Mouse (Mus musculus): Measurements from ENCODE around the gene Atp5c1. TPM values are rescaled to one million over a fixed set of nuclear protein-coding genes. Genes with fewer than 3 reads are reported as not detected.

Atp5c1 gene
- polyA plus RNA-seq, 1 experiment from 2014 or later, result 1,074 TPM

DNA sequence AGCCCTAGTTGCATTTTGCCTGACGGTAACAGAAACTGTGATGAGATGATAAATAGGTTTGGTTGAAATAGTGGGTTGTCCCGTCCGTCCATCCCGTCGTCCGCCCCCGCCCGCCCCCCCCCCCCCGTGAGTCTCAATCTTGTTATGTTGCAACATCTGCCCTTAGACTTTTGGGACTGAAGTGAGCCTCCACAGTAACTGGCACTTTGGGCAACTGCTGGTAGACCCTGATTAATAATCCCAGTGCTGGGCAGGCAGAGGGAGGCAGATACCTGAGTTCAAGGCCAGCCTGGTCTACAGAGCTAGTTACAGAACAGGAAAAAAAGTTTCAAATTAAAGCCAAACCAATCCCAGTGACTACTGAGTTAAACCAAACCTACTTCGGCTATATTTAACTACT, 30.9 kb downstream of the Atp5c1 start:
- Histone ChIP-seq H3K4me3 (peak overlapping the region; percentile 99), H3K9me3 (replicated peaks) (no peaks in the 10 kb centered on the region), H3K9ac (0 out of 2 replicates have a peak overlapping the region, but pooled peaks have one; percentile 45), H3K27me3 (replicated peaks) (no peaks in the 10 kb centered on the region), H3K4me1 (replicated peaks) (peaks cover 12% of the 10 kb centered on the region), H3K27ac (ENCODE audit: poor library complexity, severe bottlenecking) (no peak overlapping the region), H3K4me2 (peak overlapping the region; percentile 85), H3K36me3 (peaks cover 10% of the 10 kb centered on the region)
- 20% methylated on average over 10 of the region's 10 CpGs for WGBS
- ATAC-seq (ENCODE audit: insufficient number of reproducible peaks, low FRiP score), result no peak

DNA sequence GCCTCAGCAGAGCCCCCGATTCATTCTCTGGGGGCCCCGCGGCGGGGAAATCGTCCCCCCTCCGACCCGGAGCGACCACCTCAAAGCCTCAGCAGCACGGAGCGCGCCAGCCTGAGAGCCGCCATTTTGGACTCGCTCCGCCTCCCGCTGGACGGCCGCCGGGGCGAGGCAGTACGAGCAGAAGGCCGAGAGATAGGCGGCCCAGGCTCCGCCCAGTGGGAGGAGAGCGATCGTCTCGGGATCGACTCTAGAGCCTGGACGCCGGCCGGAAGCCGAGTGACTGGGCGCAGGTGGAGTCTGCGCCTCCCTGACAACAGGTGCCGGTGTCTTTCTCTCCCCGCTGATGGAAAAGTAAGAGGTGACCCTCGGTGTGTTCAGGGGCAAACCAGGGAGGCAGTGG, 31.8 kb downstream of the Atp5c1 start, which contains the start of gene Taf3:
TSS of gene Taf3 (minus strand) at position 136 of the 400 bp plus-strand sequence.
- Histone ChIP-seq H3K36me3 (0 out of 2 replicates have a peak, but pooled peaks cover 2% of the 10 kb centered on the region), H3K27me3 (replicated peaks) (no peaks in the 10 kb centered on the region), H3K9ac (peak within 1 kb of the TSS; percentile 87), H3K4me2 (peak within 1 kb of the TSS; percentile 85), H3K4me1 (replicated peaks) (peaks cover 12% of the 10 kb centered on the region), H3K27ac (ENCODE audit: poor library complexity, severe bottlenecking) (peak within 1 kb of the TSS; percentile 45; the same call in 1 of the 2 replicates), H3K9me3 (replicated peaks) (no peaks in the 10 kb centered on the region), H3K4me3 (peak within 1 kb of the TSS; percentile 99)
- WGBS, result under 1% methylated on average over 36 of the region's 36 CpGs
- ATAC-seq (ENCODE audit: insufficient number of reproducible peaks, low FRiP score), result peak; percentile 94

DNA sequence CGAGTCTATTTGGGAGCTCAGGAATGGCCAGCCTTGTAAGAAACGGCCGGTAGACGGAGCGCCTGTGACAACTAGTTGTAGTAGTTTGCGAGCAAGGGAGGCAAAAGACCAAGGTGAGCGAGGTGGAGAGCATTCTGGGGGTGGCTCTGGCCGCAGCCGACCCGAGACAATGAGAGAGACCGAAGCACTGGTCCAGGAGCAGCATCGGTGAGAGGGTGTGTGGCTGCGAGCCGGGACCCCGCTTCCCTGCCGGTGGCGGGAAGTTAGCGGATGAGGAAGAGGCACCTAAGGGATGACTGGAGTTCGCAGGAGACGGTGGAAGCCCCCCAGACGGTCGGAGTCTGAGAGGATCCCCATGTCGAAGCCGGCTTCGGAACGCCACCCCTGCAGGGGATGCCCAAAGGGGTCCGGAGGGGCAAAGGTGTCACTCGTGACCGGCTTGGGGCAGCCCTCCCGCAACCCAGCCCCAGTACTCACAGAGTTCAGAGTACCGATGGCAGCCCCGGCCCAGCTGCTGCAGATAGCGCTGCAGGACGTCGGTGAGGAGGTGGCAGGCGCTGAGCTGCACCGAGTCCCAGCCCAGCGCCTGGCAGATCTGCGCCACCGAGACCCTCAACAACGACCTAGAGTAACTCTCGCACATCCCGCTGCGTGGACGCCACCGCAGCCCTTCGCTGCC, 32.4 kb downstream of the Atp5c1 start:
- peak overlapping the region; percentile 99 for H3K4me3 ChIP-seq
- peak; percentile 49 for ATAC-seq (ENCODE audit: insufficient number of reproducible peaks, low FRiP score)
- peak overlapping the region; percentile 45; the same call in 1 of the 2 replicates for H3K27ac ChIP-seq (ENCODE audit: poor library complexity, severe bottlenecking)
- H3K36me3 ChIP-seq, result no peaks in the 10 kb centered on the region
- peaks cover 12% of the 10 kb centered on the region for H3K4me1 ChIP-seq (replicated peaks)
- WGBS, result 0% methylated on average over 47 of the region's 47 CpGs
- peak overlapping the region; percentile 87 for H3K9ac ChIP-seq
- peak overlapping the region; percentile 85 for H3K4me2 ChIP-seq
- H3K27me3 ChIP-seq (replicated peaks), result no peaks in the 10 kb centered on the region
- H3K9me3 ChIP-seq (replicated peaks), result no peaks in the 10 kb centered on the region

DNA sequence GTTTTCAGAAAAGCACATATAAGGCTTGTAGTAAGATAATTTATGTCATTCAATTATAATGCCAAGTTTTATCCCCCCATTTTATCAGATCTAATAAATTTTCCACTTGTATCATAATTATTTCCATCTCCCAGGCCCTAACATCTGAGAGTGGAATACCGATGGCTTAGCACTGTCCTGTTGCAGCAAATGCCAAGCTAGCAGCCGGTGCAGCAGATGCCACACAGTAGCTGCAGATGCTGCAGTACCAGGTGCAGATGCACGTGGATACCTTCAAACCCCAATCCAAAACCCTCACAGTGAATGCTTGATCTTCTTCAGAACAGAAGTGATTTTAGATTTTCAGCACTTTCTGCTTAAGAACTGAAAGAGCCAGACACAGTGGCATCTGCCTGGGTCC, 45.3 kb downstream of the Atp5c1 start:
- Histone ChIP-seq H3K9me3 (replicated peaks) (no peaks in the 10 kb centered on the region), H3K27me3 (replicated peaks) (no peaks in the 10 kb centered on the region), H3K4me3 (no peak overlapping the region), H3K4me1 (replicated peaks) (0 out of 2 replicates have a peak, but pooled peaks cover 2% of the 10 kb centered on the region), H3K4me2 (no peak overlapping the region), H3K9ac (no peak overlapping the region), H3K36me3 (peaks cover 10% of the 10 kb centered on the region), H3K27ac (ENCODE audit: poor library complexity, severe bottlenecking) (no peak overlapping the region)
- no peak for ATAC-seq (ENCODE audit: insufficient number of reproducible peaks, low FRiP score)
- WGBS, result 87% methylated on average over 3 of the region's 3 CpGs

DNA sequence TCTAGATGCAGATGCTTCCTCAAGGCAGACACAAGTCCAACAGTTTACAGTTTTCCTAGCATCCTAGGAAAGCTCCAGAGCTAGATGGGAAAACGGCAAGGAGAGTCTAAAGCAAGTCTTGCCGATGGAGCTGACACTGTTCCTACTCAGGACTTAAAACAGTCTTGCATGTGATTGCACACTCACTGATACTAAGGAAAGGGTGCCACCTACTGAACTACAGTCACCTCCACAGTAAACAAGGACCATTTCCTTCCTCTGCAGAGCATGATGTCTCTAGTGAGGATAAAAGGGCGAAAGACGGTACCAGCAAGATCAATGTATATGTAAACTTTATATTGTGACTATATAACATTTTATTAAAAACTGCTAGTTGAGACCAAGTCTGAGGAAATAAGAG, 46.6 kb downstream of the Atp5c1 start:
- WGBS, result 45% methylated on average over 4 of the region's 4 CpGs
- Histone ChIP-seq H3K27ac (ENCODE audit: poor library complexity, severe bottlenecking) (no peak overlapping the region), H3K9me3 (replicated peaks) (no peaks in the 10 kb centered on the region), H3K4me2 (no peak overlapping the region), H3K9ac (no peak overlapping the region), H3K4me1 (replicated peaks) (0 out of 2 replicates have a peak, but pooled peaks cover 2% of the 10 kb centered on the region), H3K4me3 (no peak overlapping the region), H3K27me3 (replicated peaks) (no peaks in the 10 kb centered on the region), H3K36me3 (no peaks in the 10 kb centered on the region)
- no peak for ATAC-seq (ENCODE audit: insufficient number of reproducible peaks, low FRiP score)

DNA sequence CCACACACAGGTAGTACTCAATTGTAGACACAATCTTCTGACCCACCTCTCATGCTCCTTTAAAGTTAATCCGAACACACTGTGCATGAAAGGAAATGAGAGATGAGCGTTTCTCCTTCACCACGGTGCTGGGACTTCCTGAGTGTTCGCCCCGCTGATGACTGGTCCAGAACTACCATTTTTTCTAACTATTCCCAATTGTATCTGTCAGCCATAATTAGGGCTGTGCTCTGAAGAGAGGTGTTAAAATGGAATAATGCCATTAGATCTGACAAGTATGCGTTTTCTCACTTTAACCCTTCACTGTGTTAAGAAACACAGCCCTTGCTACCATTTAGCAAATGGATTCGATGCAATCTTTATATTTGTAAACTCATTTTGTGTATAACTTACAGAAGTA, 50.6 kb downstream of the Atp5c1 start:
- Histone ChIP-seq H3K4me3 (no peak overlapping the region), H3K4me2 (no peak overlapping the region), H3K9me3 (replicated peaks) (no peaks in the 10 kb centered on the region), H3K9ac (no peak overlapping the region), H3K27me3 (replicated peaks) (no peaks in the 10 kb centered on the region), H3K27ac (ENCODE audit: poor library complexity, severe bottlenecking) (no peak overlapping the region), H3K36me3 (no peaks in the 10 kb centered on the region), H3K4me1 (replicated peaks) (0 out of 2 replicates have a peak, but pooled peaks cover 2% of the 10 kb centered on the region)
- no peak for ATAC-seq (ENCODE audit: insufficient number of reproducible peaks, low FRiP score)
- 82% methylated on average over 7 of the region's 7 CpGs for WGBS

DNA sequence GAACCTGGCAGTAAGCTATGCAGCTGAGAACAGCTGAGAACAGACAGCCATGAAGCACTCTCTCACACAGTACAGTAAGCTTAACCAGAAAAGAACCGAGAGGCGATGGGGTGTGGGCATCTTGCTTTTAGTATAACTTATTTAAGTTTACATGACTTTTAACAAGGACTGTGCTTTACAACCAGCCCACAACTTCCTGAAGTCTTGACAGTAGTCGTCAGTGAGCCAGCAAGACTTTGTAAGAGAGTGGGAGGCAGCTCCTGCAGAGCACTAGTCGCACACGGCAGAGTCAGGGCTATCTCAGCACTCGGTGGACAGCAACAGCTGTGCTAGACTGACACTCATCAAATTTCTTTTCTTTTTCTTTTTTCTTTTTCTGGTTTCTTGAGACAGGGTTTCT, 56.0 kb downstream of the Atp5c1 start:
- Histone ChIP-seq H3K27ac (ENCODE audit: poor library complexity, severe bottlenecking) (no peak overlapping the region), H3K27me3 (replicated peaks) (no peaks in the 10 kb centered on the region), H3K36me3 (no peaks in the 10 kb centered on the region), H3K9ac (no peak overlapping the region), H3K9me3 (replicated peaks) (no peaks in the 10 kb centered on the region), H3K4me3 (no peak overlapping the region), H3K4me2 (no peak overlapping the region), H3K4me1 (replicated peaks) (no peaks in the 10 kb centered on the region)
- WGBS, result 76% methylated on average over 6 of the region's 6 CpGs
- ATAC-seq (ENCODE audit: insufficient number of reproducible peaks, low FRiP score), result no peak

DNA sequence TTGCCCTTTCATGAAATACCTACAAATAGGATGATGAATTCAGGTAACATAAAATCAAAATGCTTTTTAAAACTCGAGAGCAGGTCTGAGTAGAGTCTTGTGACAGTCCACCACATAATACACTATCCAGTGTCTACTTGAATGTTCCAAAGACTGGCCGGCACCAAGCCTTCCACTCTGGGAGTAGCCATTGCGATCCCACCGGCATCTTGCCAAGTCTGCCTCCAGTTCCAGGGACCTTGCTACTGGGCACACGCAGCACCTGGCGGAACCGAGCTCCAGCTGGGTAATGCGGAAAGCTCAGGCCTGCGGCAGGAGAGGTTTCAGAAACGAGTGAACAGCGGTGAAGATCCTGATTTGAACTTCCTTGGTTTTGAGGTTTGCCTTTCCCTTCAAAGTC, 59.0 kb downstream of the Atp5c1 start:
- Histone ChIP-seq H3K9me3 (replicated peaks) (no peaks in the 10 kb centered on the region), H3K4me3 (no peak overlapping the region), H3K27ac (ENCODE audit: poor library complexity, severe bottlenecking) (no peak overlapping the region), H3K27me3 (replicated peaks) (no peaks in the 10 kb centered on the region), H3K4me2 (no peak overlapping the region), H3K4me1 (replicated peaks) (no peaks in the 10 kb centered on the region), H3K9ac (no peak overlapping the region), H3K36me3 (no peaks in the 10 kb centered on the region)
- 85% methylated on average over 11 of the region's 11 CpGs for WGBS
- ATAC-seq (ENCODE audit: insufficient number of reproducible peaks, low FRiP score), result no peak

DNA sequence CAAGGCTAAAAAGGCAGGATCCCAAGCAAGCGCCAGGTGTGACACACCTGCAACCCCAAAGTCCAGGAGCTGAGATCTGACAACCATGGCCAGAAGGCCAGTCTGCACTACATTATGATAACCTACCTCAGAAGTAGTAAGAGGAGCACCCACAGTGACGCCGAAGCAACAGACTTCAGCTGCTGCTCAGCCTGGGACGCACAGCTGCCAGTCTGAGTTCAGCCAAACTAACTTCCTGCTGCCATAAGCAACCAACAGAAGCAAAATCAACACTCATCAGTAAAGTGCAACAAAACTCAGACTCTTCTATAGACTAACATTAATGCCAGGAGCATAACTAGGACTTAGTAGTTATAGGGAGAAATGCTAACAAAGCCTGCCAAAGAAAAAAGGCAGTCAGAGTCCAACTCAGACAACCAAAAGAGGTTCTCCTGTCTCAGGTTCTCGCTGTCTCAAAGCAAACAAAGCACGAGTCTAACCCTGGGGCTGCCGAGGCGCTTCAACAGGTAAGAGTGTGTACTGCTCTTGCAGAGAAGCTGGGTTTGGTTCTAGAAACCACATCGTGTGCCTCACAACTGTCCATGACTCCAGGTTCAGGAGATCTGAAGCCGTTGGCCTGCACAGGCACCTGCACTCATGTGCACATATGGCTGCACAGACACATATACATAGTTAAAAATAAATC, 65.2 kb downstream of the Atp5c1 start:
- no peaks in the 10 kb centered on the region for H3K36me3 ChIP-seq
- no peak overlapping the region for H3K4me3 ChIP-seq
- H3K27me3 ChIP-seq (replicated peaks), result no peaks in the 10 kb centered on the region
- no peak overlapping the region for H3K27ac ChIP-seq (ENCODE audit: poor library complexity, severe bottlenecking)
- no peaks in the 10 kb centered on the region for H3K9me3 ChIP-seq (replicated peaks)
- H3K4me1 ChIP-seq (replicated peaks), result no peaks in the 10 kb centered on the region
- no peak overlapping the region for H3K9ac ChIP-seq
- WGBS, result 82% methylated on average over 10 of the region's 10 CpGs
- H3K4me2 ChIP-seq, result no peak overlapping the region
- ATAC-seq (ENCODE audit: insufficient number of reproducible peaks, low FRiP score), result no peak

DNA sequence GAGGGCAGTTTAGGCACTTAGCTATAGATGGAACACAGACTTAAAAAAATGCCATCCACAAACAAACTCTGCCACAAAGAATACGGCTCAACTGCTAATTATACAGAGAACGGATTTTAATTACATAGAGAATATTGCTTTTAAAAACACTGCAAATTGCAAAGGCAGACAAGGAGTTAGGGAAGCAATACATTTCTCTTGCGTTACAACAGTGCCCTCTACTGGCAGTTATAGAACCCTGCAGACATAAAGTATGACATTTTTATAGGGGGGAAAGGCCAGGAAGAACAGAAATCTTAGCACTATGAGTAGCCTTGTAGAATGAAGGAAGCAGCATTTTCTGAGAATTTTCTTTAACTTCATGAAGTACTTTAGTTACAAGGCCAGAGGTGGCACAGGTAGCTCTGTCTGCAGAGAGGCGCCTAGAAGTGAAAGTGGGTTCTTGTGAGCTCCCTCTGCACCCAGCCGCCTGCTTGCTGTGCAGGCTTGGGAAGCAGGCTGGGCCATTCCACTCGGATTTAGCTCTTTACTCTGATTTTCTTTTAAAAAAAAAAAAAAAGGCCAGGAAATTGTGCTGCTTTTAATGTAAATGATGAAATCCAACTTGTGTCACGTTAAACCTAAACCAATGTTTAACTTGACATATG, 69.9 kb downstream of the Atp5c1 start:
- H3K4me2 ChIP-seq, result no peak overlapping the region
- no peak overlapping the region for H3K9ac ChIP-seq
- H3K27me3 ChIP-seq (replicated peaks), result no peaks in the 10 kb centered on the region
- 39% methylated on average over 7 of the region's 7 CpGs for WGBS
- no peak overlapping the region for H3K4me3 ChIP-seq
- no peak for ATAC-seq (ENCODE audit: insufficient number of reproducible peaks, low FRiP score)
- no peaks in the 10 kb centered on the region for H3K9me3 ChIP-seq (replicated peaks)
- H3K4me1 ChIP-seq (replicated peaks), result peaks cover 18% of the 10 kb centered on the region
- no peaks in the 10 kb centered on the region for H3K36me3 ChIP-seq
- no peak overlapping the region for H3K27ac ChIP-seq (ENCODE audit: poor library complexity, severe bottlenecking)

DNA sequence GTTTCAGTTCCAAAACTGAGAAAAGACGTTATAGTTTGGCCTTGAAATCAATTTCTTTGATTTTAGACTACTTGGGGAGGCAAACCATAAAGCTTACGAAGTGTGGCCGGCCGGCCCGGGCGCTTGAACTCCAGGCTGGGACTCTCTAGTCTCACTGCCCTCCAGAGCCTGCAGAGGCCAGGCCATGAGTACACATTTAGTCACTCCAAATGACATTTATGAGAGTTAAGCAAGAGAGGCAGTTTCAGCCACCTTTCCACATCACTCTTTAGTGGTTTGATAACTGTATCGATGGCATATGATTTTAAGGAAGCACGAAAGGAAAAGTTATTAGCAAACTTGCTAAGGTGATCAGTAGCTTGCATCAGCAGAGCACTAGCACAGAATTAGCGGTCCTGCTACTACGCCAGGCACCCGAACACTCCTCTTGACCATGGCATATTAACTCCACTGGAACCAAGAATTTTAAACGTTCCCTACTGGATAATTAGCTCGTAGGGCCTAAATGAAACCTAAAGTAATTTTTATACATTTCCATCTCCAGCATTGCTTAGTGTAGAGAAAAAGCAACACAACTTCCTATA, 70.5 kb downstream of the Atp5c1 start:
- ATAC-seq (ENCODE audit: insufficient number of reproducible peaks, low FRiP score), result no peak
- Histone ChIP-seq H3K27ac (ENCODE audit: poor library complexity, severe bottlenecking) (no peak overlapping the region), H3K9ac (no peak overlapping the region), H3K9me3 (replicated peaks) (no peaks in the 10 kb centered on the region), H3K27me3 (replicated peaks) (no peaks in the 10 kb centered on the region), H3K4me2 (no peak overlapping the region), H3K4me3 (no peak overlapping the region), H3K36me3 (no peaks in the 10 kb centered on the region), H3K4me1 (replicated peaks) (peaks cover 22% of the 10 kb centered on the region)
- 80% methylated on average over 13 of the region's 13 CpGs for WGBS
